Mouse (Mus musculus) frontal cortex, postnatal 10 days (tissue): ENCODE data around the gene Pnpla2.

Source experiments
- DNase-seq, 2 experiments: peaks; one replicate each; pipeline ENCODE4 v3.0.0; 2022; ENCODE audit warnings: low spot score in 2 of 2, mixed read lengths in 1 of 2

The Pnpla2 gene

DNA sequence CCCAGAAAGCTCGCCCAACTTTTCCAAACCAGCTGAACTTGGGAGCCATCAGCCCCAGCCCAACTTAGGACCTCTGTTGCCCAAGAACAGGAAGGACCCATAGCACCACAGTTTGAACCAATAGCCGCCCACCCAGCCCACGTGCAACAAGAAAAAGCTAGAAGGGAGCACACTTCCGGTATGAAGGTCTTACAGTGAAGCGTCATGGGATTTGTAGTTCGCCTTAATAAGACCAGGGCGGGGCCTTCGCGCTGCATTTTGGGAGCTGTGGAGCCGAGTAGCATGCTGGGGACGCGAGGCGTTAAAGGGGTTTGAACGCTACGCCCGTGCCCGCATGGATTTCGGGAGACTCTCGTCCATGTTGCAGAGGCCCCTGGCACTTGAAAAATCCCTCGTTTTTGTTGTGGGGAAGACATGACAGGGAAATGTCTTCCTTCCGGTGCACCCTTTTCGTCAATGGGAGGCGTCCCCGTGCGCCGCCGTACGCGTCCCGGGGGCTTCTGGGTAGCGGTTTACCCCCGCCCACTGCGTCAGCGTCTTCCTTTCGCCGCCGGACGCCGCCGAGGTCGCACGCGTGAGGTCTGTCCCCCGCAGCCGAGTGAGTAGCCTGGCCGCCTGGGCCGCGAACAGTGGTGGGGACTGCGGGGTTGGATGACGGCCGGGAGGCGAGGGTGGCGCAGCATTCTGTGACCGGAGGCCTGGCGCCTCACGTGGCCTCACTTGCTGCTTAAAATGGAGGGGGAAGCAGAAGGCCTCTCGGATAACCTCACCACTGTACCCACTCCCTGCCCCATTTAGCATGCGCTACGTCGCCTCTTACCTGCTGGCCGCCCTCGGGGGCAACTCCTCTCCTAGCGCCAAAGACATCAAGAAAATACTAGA is 7.6 kb upstream of the Pnpla2 start, which contains the start of gene Rplp2:
Gene Rplp2, plus strand, starts transcription at position 261 of the 882 bp plus-strand sequence.
- peak; percentile 88 to 94 for DNase-seq

DNA sequence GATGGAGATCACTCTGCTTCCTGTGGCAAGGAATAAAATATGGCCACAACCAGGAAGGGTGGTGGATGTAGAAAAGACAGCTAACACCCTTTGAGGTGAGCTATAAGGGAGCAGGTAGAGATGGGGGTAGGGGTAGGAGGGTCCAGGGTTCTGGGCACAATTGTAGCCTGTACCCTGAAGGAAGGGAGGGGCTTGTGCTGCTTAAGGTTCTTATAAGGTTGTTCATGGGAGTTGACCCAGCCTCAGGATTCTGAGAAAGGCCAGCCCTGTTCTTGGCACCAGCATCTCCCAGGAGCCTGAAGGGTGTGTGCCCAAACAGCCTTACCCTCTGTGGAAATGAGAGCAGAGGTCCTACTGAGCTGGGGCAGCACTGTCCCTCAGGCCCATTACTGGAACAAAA is 3.1 kb upstream of the Pnpla2 start:
- DNase-seq = no peak

DNA sequence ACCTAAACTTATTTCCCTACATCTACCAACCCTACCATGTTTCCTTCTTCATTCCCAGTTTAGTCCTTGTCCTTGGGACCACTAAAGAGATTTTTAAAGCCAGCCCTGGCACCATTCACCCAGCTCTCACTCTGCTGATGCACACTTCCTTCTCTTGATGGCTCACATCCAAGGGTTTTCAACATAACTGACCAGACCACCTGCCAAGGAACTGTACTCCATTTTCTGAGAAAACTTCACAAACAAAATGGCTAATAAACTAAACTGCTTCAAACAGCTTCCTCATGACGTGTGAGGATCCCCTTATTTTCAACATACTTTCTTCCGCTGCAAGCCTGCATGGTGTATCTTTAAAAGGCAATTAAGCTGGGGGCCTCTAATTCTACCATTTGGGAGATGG is 1.4 kb upstream of the Pnpla2 start:
- no peak for DNase-seq

DNA sequence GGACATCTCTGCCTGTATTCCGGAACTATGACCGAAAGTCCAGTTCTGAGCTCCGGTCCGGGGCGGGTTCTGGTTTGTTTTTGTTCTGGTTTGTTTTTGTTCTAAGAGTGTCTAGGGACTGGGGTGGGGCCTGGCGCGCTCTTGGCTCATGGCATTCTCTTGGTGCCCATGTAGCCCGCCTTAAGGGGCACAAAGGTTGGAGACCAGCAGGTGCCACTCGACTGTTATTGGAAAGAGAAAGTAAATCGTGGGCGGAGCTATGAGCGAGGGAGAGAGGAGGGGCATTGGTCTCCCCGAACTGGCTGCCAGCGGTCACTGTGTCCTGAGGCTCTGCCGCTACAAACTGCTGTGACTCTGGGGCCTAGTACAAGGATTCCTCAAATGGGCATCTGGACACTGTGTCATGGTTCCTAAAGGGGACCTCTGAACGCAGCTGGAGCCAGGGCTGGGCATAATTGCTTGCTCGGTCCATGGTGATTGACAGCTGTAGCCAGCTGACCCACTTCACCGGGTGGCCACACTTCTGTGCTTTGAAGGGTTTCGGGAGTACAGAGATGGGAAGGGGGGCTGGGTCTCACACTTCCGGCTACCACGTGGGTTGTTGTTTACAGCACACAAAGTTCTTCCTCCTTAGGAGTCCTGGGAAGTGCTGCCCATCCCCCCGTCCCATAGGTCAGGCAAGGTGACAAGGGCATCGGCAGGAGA is 764 bp downstream of the Pnpla2 start:
- no peak for DNase-seq

DNA sequence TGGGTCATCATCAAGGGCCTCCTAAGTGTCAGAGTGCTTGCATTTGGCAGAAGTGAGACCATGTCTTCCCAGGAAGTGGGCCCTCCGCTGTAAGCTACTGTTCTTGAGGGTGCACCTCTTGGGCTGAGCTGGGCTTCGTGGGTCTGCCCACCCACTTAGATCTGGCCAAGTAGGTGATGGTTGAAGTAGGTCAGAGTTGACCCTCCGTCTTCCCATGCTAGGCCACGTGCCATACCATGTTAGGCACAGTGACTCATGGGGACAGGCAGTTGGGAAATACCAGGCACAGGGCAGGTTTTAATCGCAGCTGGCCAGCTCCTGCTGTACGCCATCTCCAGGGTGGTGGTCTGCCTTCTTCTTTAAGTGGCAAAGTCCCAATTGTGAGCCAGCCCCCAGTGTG is 1.7 kb downstream of the Pnpla2 start:
- no peak for DNase-seq

DNA sequence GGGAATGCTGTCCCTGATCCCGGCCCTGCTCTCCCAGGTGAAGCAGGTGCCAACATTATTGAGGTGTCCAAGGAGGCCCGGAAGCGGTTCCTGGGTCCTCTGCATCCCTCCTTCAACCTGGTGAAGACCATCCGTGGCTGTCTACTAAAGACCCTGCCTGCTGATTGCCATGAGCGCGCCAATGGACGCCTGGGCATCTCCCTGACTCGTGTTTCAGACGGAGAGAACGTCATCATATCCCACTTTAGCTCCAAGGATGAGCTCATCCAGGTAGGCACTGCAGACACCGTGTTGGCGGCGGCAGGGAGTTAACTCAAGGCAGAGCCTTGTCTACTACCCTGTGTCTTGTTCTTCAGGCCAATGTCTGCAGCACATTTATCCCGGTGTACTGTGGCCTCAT is 2.2 kb downstream of the Pnpla2 start:
- DNase-seq = no peak

DNA sequence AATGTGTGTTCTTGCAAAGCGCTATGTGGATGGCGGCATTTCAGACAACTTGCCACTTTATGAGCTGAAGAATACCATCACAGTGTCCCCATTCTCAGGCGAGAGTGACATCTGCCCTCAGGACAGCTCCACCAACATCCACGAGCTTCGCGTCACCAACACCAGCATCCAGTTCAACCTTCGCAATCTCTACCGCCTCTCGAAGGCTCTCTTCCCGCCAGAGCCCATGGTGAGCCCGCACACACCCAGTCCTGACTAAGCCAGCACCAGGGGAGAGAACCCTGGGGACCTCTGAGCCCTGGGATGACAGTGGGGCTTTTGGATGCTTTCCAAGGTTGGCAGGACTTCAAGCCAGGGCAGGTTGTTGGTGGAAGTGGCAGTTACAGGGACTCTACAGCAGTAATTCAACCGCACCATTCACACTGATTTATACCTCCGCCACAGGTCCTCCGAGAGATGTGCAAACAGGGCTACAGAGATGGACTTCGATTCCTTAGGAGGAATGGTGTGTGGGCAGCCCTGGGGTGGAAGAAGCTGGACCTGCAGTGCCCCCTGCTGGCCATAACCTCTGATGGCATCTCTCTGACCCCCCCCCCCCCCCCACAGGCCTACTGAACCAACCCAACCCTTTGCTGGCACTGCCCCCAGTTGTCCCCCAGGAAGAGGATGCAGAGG is 3.1 kb downstream of the Pnpla2 start:
- no peak for DNase-seq

DNA sequence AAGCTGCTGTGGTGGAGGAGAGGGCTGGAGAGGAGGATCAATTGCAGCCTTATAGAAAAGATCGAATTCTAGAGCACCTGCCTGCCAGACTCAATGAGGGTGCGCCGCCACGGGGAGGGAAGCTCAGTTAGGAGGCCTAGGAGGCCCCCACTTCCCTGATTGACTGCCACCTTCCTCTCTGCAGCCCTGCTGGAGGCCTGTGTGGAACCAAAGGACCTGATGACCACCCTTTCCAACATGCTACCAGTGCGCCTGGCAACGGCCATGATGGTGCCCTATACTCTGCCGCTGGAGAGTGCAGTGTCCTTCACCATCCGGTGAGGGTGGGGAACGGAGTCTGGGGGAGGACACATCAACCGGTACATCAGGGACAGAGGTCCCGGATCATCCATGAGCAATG is 3.7 kb downstream of the Pnpla2 start:
- no peak for DNase-seq

DNA sequence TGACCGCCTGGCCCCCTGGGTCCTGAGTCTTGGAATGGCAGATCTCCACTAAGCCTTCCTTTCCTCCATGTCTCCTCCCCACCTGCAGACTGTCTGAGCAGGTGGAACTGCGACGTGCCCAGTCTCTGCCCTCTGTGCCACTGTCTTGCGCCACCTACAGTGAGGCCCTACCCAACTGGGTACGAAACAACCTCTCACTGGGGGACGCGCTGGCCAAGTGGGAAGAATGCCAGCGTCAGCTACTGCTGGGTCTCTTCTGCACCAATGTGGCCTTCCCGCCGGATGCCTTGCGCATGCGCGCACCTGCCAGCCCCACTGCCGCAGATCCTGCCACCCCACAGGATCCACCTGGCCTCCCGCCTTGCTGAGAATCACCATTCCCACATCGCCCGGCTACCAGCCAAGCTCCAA is 4.3 kb downstream of the Pnpla2 start:
- no peak for DNase-seq

DNA sequence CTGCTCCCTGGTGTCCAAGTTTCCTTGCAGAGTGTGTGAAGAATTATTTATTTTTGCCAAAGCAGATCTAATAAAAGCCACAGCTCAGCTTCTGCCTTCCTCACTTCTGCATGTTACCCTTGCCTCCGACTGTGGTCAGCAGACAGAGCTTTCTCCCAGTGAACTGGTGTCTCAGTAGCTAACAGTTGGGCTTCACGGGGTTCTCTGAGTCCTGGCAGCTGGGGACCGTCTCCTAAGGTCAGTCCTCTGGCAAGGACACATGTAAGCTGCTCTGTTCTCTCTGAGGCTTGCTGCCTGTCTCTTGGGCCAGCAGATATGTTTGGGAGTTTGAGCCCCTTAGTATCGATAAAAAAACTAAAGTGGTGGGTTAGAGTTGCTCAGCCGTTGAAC is 5.0 kb downstream of the Pnpla2 start:
- no peak for DNase-seq

DNA sequence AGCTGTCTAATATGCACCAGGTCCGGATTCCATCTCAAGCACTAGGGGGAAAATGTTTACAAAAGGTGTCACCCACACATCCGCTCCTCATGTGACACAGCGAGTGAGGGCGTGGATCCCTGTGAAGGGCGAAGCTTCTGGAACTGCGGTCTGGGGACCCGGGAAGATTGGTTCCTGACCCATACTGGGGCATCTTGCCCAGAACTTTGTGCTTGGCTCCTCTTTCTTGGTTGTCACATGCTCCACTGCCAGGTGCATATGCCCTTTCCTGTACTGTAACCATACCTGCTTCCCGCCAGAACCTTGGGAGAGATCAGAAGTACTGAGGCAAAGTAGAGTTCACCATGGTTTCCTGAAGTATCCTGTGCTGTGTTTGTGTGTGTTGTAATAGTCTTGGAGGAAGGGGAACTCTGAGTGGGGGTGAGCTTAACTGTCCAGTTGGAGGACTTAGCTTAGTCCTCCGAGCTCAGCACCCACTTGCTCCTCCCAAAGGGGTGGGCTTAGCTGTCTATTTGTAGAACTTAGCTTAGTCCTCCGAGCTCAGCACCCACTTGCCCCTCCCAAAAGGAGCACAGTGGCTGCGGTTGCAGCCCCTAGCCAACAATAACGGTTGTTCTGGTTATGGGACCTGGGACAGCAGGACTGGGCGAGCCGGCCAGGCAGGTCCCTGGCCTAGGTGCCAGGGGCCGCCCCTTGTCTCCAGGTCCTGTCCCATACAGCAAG is 5.6 kb downstream of the Pnpla2 start, which contains the start of gene Cracr2b:
Gene Cracr2b, plus strand, starts transcription at position 704 of the 723 bp plus-strand sequence.
- no peak for DNase-seq

DNA sequence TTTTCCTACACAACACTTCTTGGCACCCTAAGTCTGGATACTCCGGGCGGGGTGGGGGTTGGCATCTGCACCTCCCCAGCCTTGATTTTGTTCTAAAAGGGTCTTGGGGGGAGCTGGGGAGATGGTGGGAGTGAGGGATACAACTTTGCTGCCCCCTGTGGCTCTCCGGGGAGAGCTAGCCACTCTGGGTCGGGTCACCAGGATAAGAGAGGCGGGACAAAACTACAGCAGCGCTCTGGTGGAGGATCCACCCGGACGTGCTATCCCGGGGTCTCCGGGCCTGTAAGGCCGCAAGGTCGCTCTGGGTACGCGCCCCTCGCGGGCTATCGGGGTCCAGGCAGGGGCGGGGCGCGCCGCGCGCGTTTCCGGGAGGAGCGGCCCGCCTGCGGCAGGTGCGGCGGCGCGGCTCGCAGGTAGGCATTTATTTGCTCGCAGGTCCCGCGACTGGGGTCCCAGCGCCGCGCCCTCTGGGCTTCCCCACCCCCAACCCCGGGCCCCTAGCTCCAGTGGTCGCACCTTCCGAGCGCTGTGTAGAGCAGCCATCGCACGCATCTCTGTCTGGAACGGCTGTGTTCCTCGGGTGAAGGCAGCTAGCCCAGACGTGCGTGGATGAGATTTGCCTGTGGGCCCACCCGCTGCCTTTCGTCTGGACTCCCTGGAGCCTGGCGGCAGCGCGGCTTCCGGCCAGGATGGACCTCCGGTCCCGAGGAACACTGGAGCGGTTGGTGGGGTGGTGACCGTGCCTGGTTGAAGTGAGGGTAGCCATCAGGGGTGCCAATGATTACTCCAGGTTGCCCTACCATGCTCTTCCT is 6.7 kb downstream of the Pnpla2 start:
- DNase-seq = no peak

DNA sequence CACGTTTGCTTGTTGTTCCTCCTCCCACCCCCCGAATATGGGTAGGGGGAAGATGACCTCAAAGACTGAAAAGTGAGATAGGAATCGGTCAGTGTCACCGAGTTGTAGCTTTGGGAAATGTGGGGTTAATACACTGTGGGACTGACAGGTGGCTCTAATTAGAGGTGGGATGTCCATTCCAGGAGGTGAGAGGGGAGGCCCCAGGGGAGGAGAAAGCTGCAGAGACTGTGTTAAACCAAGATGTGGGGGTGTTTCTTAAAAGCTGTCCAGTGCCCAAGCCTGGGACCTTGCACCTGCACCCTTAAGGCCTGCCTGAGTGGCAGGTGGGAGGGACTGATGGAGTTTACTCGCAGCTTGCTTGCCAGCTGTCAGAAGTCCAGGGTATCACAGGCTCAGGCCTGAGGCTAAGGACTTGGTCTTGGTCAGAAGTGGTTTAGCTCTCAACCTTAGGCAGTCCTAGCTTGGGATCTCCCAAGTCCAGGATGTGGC is 7.4 kb downstream of the Pnpla2 start:
- no peak for DNase-seq

DNA sequence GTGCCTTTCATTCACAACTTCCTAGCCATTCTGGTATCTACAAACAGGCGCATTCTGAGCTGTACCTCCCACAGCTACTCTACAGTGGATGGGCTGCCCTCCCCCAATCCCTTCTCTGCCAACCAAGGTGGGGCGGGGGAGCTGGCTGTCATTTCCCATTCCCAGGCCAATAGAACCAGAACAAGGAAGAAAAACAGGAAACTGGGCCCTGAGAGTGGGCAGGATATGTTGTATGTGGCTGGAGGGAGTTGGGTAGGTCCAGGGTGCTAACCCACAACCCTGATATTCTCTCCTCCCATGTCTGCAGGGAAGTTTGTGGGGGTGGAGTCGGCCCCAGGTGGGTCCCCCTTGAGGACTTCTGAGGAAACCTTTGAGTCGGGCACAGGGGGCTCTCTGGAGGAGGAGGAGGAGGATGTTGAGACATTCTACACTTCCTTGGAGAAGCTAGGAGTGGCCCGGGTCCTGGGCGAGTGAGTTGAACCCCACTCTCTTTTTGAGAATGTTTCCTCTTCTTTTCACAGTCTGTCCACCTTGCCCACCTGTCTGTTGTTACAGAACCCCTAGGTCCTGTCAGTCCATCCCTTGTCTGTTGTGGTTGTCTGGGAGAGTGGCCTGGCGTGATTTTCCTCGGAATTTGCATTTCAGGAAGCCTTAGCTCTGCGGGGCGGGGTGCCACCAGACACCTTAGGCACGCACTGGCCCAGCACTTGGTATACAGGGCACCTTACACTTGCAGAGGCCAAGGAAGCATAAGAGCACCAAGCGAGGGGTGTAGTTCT is 9.0 kb downstream of the Pnpla2 start:
- DNase-seq = peak in 1 of 2 experiments; percentile 21

DNA sequence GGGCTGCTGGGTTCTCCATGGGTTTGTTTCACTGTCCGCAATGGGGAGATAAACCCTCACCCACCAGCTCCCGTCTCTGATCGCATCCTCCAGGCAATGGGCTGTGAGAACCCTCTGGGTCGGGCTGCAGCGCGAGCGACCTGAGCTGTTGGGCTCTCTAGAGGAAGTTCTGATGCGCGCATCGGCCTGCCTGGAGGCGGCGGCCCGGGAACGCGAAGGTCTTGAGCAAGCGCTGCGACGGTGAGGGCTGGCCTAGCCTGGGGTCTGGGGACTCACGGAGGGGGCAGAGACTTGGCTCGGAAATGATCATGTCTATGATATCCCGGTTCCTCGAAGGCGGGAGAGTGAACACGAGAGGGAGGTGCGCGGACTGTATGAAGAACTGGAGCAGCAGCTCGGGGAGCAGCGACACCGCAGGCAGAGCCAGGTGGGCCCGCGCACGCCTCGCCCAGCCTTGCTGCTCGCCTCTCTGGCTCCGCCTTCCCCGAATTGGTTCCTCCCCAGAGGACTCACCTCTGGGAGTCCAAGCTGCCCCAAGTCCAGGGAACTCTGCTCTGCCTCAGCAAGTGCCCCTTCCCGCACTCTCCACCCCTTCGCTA is 9.7 kb downstream of the Pnpla2 start:
- DNase-seq = peak in 1 of 2 experiments; percentile 17

DNA sequence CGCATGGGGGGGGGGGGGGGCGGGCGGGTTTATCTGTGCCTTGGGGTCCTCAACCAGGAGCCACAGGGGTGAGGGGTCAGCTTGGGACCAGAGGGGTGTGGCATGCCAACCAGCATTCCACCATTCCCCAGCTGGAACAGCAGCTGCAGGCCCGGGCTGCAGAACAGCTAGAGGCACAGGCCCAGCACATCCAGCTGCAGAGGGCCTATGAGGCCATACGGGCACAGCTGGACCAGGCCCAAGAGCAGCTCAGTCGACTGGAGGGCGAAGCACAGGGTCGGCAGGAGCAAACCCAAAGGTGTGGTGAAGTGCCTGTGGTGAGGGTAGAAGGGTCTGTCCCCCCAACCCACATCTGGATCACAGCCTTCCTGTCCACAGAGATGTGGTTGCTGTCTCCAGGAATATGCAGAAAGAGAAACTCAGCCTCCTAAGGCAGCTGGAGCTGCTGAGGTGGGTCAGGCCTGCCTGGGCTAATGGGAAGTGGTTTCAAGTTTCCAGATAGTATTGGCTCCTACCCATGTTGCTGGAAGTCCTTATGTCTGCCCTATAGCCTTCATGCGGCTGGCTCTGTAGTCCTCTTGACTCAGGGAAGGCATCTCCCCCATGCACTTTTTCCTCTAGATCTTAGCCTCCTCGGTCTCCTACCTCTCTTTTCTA is 10.5 kb downstream of the Pnpla2 start:
- DNase-seq = peak in 1 of 2 experiments; percentile 14

DNA sequence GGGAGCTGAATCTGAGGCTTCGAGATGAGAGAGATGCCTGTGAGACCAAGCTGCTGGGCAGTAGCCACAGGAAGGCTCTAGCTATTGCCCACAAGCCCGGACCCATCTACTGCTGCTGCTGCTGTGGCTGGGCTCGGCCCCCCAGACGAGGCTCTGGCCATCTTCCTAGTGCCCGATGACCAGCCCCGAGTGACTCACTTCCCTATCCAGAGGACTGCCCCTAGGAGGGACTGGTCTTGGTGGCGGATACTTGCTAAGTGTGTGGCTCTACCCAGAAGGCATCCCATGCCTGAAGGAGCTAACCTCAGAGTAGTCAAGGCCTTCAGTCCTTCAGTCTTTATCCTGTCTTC is 11.0 kb downstream of the Pnpla2 start:
- DNase-seq = no peak

DNA sequence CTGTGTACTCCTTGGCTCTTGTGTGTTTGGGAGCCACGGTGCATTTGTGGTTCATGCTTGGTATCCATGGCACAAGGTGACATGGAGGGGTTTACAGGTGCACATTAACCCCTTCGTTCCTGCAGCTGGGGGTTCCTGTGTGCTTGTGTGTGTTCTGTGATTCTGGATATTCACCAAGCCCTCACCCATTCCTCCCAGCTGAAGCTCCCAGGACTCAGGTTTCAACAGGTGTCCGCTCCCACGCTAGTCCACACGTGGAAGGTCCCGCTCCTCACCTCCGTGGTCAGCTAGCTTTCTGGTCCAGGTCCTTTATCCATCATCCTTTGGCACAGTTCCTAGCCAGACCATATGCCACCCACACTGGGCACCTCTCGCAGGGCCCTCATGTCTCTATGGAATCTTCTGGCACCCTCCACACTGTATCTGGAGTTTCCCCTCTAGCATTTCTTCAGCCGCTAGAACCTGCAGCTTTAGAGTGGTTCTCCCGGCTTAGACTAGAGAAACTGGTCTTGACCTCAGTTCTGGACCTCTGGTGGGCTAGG is 11.7 kb downstream of the Pnpla2 start:
- DNase-seq = no peak
